Mouse (Mus musculus) embryonic facial prominence, embryonic 12.5 days (tissue): ENCODE measurements around the gene Selenbp1. TPM values are rescaled to one million over a fixed set of nuclear protein-coding genes. Genes with fewer than 3 reads are reported as not detected.
"Not testable (repeated sequence)": the region's sequence is repeated elsewhere in the genome, so short reads cannot be mapped to it uniquely, and the experiment has no call there.

Experiments used
- ATAC-seq: fragments of 200-750 bp; cut with Nextera tagmentation; 2 replicates; pipeline ENCODE4 v1.8.0; 2017; ENCODE audit not compliant: insufficient number of reproducible peaks, insufficient read depth, low FRiP score, low TSS enrichment
- H3K27ac ChIP-seq: fragments of 300-500 bp; sonication (generic); 2 replicates; pipeline ENCODE4 v1.5.1; 2016; ENCODE audit warnings: mild to moderate bottlenecking
- H3K27me3 ChIP-seq: fragments of 300-500 bp; sonication (generic); 2 replicates; pipeline ENCODE4 v1.6.1; 2016; ENCODE audit warnings: mild to moderate bottlenecking, moderate library complexity
- H3K36me3 ChIP-seq: fragments of 300-500 bp; sonication (generic); 2 replicates; pipeline ENCODE4 v1.6.1; 2016; ENCODE audit warnings: mild to moderate bottlenecking
- H3K4me1 ChIP-seq: fragments of 300-500 bp; sonication (generic); 2 replicates; pipeline ENCODE4 v1.6.1; 2016
- H3K4me2 ChIP-seq: fragments of 300-500 bp; sonication (generic); replicated peaks from 2 replicates; pipeline ENCODE4 v1.6.1; 2016; ENCODE audit warnings: mild to moderate bottlenecking, moderate library complexity
- H3K4me3 ChIP-seq: fragments of 300-500 bp; sonication (generic); 2 replicates; pipeline ENCODE4 v1.5.1; 2016; ENCODE audit warnings: mild to moderate bottlenecking
- H3K9ac ChIP-seq: fragments of 300-500 bp; sonication (generic); 2 replicates; pipeline ENCODE4 v1.6.1; 2016; ENCODE audit warnings: mild to moderate bottlenecking, moderate library complexity
- H3K9me3 ChIP-seq: fragments of 300-500 bp; sonication (generic); 2 replicates; pipeline ENCODE4 v1.6.1; 2016; ENCODE audit warnings: mild to moderate bottlenecking, moderate library complexity
- WGBS: fragments of 180-500 bp; shearing (Covaris S2); methylation state at CpG from one replicate; pipeline ENCODE4 v1.1.7; 2016; 5-methylcytosine and 5-hydroxymethylcytosine counted together
- polyA plus RNA-seq: library from polyadenylated mRNA; unstranded; fragments of >200 nt; fragmentation: Nextera tagmentation; extraction: Ambion mirVana; gene quantifications from 2 replicates; pipeline ENCODE4 v1.2.1, GENCODE M21; 2016

Gene Selenbp1
- polyA plus RNA-seq: 18.7 and 18.8 TPM in 2 replicates

GRCm38 (mm10) chr3:94932809-94933564 lies at the start of gene Selenbp1:
Gene Selenbp1, plus strand, starts transcription at chr3:94933056.
- Histone ChIP-seq H3K9me3 (no peaks in the 10 kb centered on the region), H3K36me3 (no peaks in the 10 kb centered on the region), H3K4me2 (peak within 1 kb of the TSS; percentile 46), H3K27ac (peak within 1 kb of the TSS; percentile 69), H3K4me3 (peak within 1 kb of the TSS; percentile 25), H3K4me1 (peaks cover 9% of the 10 kb centered on the region), H3K27me3 (no peaks in the 10 kb centered on the region), H3K9ac (no peak within 1 kb of the TSS)
- WGBS: 31% methylated on average over 16 of the region's 16 CpGs
- ATAC-seq: peak; percentile 89

DNA sequence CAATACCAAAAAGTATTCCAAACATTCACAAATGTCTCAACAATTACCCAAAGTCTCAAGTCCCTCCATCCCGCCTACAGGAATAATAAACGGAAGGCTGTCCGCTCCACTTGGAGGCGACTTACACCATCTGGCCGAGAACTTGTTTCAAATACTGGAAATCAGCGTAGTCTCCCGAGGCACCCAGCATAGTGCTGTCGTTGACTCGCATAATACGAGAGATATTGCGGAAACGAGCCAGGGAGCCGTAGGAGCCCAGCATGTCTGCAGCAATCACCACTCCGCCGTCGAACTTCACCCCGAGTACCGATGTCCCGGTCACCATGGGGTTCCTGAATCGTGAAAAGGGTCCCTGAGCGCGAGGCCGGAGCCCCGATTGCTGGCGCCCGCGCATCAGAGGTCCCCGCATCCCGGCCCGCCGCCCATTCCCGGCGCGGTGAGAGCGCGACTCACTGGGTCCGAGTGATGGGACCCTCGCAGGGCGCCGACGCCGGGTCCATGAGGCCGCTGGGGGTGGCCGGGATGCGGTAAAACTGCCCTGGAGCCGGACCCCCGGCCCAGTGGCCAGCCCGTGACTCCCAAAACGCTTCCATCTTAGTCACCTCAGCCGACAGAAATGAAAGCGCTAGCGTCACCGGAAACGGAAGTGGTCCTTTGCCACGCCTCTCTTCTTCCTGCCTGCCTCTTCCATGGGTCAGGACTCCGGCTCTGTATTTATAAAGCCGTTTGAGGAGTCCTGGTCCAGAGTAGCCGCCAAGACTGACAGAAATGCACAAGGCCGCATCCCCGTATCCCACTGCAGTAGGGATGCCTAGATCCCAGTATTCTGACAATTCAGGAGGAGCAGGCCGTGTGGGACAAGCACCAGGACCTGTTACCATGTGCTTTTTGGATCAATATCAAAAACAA lies 46.3 kb upstream of the Selenbp1 start, which contains the start of gene Psmb4:
Gene Psmb4, minus strand, starts transcription at position 646 of the 909 bp plus-strand sequence.
- Histone ChIP-seq H3K4me1 (peaks cover 18% of the 10 kb centered on the region), H3K4me3 (peak within 1 kb of the TSS; percentile 91), H3K9me3 (no peaks in the 10 kb centered on the region), H3K27me3 (no peaks in the 10 kb centered on the region), H3K36me3 (peaks cover 31% of the 10 kb centered on the region), H3K9ac (peak within 1 kb of the TSS; percentile 85), H3K4me2 (peak within 1 kb of the TSS; percentile 83), H3K27ac (peak within 1 kb of the TSS; percentile 71)
- ATAC-seq: peak; percentile 66
- 2% methylated on average over 61 of the region's 61 CpGs for WGBS

DNA sequence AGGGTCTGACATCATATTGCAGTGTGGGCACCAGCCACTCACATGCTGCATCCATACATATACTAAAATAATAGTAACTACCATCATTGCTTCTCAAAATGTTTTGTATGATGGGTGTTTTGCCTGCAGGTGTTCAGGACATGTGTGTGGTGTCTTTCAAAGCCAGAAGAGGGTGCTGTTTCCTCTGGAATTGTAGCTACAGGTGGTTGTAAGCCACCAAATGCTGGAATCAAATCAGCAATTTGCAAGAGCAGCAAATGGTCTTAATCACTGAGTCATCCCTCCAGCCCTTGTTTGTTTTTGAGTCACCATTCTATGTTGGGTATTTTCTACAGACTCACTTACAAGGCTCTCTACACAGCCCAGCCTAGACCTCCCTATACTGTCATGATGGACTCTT lies 44.3 kb upstream of the Selenbp1 start:
- ATAC-seq: no peak
- H3K9ac ChIP-seq: no peak overlapping the region
- no peaks in the 10 kb centered on the region for H3K9me3 ChIP-seq

DNA sequence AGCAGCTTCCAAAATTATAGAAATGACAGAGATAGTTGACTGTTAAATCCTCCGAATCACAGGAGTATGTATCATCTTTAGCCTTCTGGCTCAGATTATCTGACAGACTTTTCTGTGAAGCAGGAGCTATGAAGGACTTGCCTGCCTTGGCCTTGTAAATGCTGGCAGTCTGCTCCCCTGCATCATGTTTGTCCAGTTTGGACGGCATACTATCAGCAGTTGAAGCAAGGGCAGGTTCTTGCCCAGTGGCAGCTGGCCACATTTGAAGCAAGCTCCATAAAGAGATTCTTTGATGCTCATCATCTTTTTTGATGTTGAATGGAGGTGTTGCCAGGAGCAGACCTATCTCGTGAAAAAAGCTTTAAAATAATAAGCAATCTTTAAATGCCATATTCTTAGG lies 38.8 kb upstream of the Selenbp1 start:
- 70% methylated on average over 3 of the region's 3 CpGs for WGBS
- H3K27me3 ChIP-seq: no peaks in the 10 kb centered on the region
- ATAC-seq: no peak

More for the DNA sequence above, 44.3 kb upstream of the Selenbp1 start:
- H3K4me3 ChIP-seq: no peak overlapping the region
- no peak overlapping the region for H3K4me2 ChIP-seq
- no peaks in the 10 kb centered on the region for H3K27me3 ChIP-seq
- peaks cover 18% of the 10 kb centered on the region for H3K36me3 ChIP-seq
- peaks cover 18% of the 10 kb centered on the region for H3K4me1 ChIP-seq
- no peak overlapping the region for H3K27ac ChIP-seq

GRCm38 (mm10) chr3:94902747-94903146 lies 30.1 kb upstream of the Selenbp1 start:
- no peak overlapping the region for H3K9ac ChIP-seq
- 20% methylated on average over 7 of the region's 7 CpGs for WGBS
- H3K27me3 ChIP-seq: no peaks in the 10 kb centered on the region
- H3K4me3 ChIP-seq: no peak overlapping the region
- ATAC-seq: no peak
- H3K9me3 ChIP-seq: no peaks in the 10 kb centered on the region
- no peaks in the 10 kb centered on the region for H3K4me1 ChIP-seq
- H3K4me2 ChIP-seq: no peak overlapping the region
- H3K27ac ChIP-seq: no peak overlapping the region
- no peaks in the 10 kb centered on the region for H3K36me3 ChIP-seq

More for the DNA sequence above, 38.8 kb upstream of the Selenbp1 start:
- H3K9me3 ChIP-seq: no peaks in the 10 kb centered on the region
- no peak overlapping the region for H3K4me2 ChIP-seq
- no peaks in the 10 kb centered on the region for H3K4me1 ChIP-seq
- no peaks in the 10 kb centered on the region for H3K36me3 ChIP-seq
- H3K27ac ChIP-seq: no peak overlapping the region
- H3K4me3 ChIP-seq: no peak overlapping the region
- H3K9ac ChIP-seq: no peak overlapping the region

DNA sequence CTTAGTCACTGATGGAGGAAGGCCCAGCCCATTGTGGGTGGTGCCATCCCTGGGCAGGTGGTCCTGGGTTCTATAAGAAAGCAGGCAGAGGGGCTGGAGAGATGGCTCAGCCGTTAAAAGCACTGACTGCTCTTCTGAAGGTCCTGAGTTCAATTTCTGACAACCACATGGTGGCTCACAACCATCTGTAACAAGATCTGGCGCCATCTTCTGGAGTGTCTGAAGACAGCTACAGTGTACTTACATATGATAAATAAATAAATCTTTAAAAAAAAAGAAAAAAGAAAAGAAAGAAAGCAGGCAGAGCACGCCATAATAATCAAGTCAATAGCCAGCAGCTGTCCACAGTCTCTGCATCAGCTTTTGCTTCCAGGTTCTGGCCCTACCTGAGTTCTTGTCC lies 28.1 kb upstream of the Selenbp1 start:
- 66% methylated on average over 3 of the region's 3 CpGs for WGBS
- H3K9ac ChIP-seq, H3K36me3 ChIP-seq, H3K27me3 ChIP-seq, ATAC-seq, H3K9me3 ChIP-seq, H3K27ac ChIP-seq, H3K4me1 ChIP-seq, H3K4me2 ChIP-seq, H3K4me3 ChIP-seq: not testable (repeated sequence)

DNA sequence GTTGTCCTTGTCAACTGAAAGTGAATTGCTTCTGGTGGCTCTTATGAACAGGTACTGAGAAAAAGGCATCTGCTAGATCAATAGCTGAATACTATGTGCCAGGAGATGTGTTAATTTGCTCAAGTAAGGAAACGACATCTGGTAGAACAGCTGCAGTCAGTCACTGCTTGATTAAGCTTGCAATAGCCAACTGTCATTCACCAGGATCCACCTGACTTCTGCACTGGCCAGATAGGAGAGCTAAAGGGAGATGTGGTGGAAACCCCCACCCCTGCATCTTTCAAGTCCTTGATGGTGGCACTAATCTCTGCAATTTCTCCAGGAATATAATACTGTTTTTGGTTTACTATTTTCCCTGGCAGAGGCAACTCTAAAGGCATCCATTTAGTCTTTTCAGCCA lies 26.4 kb upstream of the Selenbp1 start:
- no peaks in the 10 kb centered on the region for H3K4me1 ChIP-seq
- no peaks in the 10 kb centered on the region for H3K27me3 ChIP-seq
- no peak overlapping the region for H3K4me3 ChIP-seq
- no peaks in the 10 kb centered on the region for H3K9me3 ChIP-seq
- no peaks in the 10 kb centered on the region for H3K36me3 ChIP-seq
- H3K9ac ChIP-seq: no peak overlapping the region
- no peak overlapping the region for H3K4me2 ChIP-seq
- no peak overlapping the region for H3K27ac ChIP-seq
- ATAC-seq: no peak
- 53% methylated on average over 1 of the region's 1 CpGs for WGBS

GRCm38 (mm10) chr3:94911050-94911693 lies 21.7 kb upstream of the Selenbp1 start:
- H3K9ac ChIP-seq: no peak overlapping the region
- H3K36me3 ChIP-seq: no peaks in the 10 kb centered on the region
- H3K4me1 ChIP-seq: no peaks in the 10 kb centered on the region
- H3K4me3 ChIP-seq: no peak overlapping the region
- 73% methylated on average over 2 of the region's 2 CpGs for WGBS
- no peaks in the 10 kb centered on the region for H3K27me3 ChIP-seq
- no peaks in the 10 kb centered on the region for H3K9me3 ChIP-seq
- no peak overlapping the region for H3K4me2 ChIP-seq
- H3K27ac ChIP-seq: no peak overlapping the region
- no peak for ATAC-seq

DNA sequence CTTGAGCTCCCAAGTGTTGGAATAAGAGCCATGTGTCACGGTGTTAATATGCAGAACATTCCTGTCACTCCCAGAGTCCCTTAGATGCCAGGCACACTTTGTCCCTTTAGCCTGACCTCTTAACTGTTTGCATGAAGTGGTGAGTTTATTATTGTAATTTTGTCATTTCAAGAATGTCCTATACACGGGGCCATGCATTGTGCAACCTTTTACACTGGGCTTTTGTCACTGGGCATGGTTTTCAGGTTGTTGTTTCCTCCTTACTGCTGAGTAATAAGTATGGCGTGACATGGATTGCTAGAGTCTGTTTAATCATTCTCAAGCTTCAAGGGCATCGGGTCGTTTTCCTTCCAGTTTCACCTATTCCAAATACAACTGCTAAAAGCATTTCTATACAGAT lies 19.1 kb upstream of the Selenbp1 start:
- H3K4me3 ChIP-seq: no peak overlapping the region
- WGBS: 76% methylated on average over 5 of the region's 5 CpGs
- no peak overlapping the region for H3K27ac ChIP-seq
- no peaks in the 10 kb centered on the region for H3K4me1 ChIP-seq
- no peak overlapping the region for H3K9ac ChIP-seq
- no peaks in the 10 kb centered on the region for H3K9me3 ChIP-seq
- ATAC-seq: no peak
- no peaks in the 10 kb centered on the region for H3K27me3 ChIP-seq
- H3K36me3 ChIP-seq: no peaks in the 10 kb centered on the region
- H3K4me2 ChIP-seq: no peak overlapping the region

GRCm38 (mm10) chr3:94915903-94916741 lies 16.7 kb upstream of the Selenbp1 start:
- no peak overlapping the region for H3K9ac ChIP-seq
- H3K4me2 ChIP-seq: no peak overlapping the region
- no peaks in the 10 kb centered on the region for H3K27me3 ChIP-seq
- H3K27ac ChIP-seq: no peak overlapping the region
- WGBS: 83% methylated on average over 7 of the region's 7 CpGs
- no peak for ATAC-seq
- no peaks in the 10 kb centered on the region for H3K9me3 ChIP-seq
- H3K36me3 ChIP-seq: no peaks in the 10 kb centered on the region
- H3K4me3 ChIP-seq: no peak overlapping the region
- H3K4me1 ChIP-seq: no peaks in the 10 kb centered on the region

DNA sequence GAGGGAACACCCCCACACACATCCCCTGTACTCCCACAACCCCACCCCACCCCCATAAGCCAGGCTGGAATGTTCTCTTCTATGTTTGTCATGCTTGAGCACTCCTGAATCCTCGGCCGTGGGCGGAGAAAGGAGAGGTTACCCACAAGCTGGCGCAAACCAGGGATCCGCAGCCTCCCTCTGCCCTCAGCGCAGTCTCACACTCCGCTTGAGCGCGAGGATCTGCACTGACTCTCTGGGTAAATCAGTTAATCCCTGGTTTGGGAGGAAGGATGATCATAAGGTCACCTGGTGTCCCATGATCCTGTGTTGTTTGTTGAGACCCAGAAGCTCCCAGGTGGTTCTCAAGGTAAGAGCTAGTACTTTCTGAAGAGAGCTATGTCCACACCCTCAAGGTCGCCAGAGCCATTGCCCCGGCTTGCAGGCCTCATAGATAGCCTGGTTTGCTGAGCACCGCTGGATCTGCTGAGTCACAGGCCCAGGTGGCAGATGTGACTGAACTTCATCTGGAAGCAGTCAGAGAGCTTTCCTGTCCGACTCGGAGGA lies 15.0 kb upstream of the Selenbp1 start:
- Histone ChIP-seq H3K9me3 (no peaks in the 10 kb centered on the region), H3K27ac (no peak overlapping the region), H3K36me3 (no peaks in the 10 kb centered on the region), H3K4me1 (no peaks in the 10 kb centered on the region), H3K27me3 (no peaks in the 10 kb centered on the region), H3K4me3 (no peak overlapping the region), H3K4me2 (no peak overlapping the region), H3K9ac (no peak overlapping the region)
- WGBS: 58% methylated on average over 14 of the region's 14 CpGs
- no peak for ATAC-seq
